Mouse (Mus musculus): ENCODE data around the gene Gm17535.
A peak's percentile ranks its signal among the peaks of the same experiment; 100 is the strongest.
"Not testable (repeated sequence)": the region's sequence is repeated elsewhere in the genome, so short reads cannot be mapped to it uniquely, and the experiment has no call there.

Gene Gm17535

DNA sequence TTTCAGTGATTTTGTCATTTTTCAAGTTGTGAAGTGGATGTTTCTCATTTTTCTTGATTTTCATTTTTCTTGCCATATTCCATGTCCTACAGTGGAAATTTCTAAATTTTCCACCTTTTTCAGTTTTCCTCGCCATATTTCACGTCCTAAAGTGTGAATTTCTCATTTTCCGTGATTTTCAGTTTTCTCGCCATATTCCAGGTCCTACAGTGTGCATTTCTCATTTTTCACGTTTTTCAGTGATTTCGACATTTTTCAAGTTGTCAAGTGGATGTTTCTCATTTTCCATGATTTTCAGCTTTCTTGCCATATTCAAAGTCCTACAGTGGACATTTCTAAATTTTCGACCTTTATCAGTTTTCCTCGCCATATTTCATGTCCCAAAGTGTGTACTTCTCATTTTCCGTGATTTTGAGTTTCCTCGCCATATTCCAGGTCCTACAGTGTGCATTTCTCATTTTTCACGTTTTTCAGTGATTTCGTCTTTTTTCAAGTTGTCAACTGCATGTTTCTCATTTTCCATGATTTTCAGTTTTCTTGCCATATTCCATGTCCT, 9.4 kb upstream of the Gm17535 start, which contains the start of gene Gm10717:
Gm10717 (plus strand) TSS at position 506 of the 556 bp plus-strand sequence.
- peak; percentile 67 for DNase-seq (ENCODE audit: low spot score)

DNA sequence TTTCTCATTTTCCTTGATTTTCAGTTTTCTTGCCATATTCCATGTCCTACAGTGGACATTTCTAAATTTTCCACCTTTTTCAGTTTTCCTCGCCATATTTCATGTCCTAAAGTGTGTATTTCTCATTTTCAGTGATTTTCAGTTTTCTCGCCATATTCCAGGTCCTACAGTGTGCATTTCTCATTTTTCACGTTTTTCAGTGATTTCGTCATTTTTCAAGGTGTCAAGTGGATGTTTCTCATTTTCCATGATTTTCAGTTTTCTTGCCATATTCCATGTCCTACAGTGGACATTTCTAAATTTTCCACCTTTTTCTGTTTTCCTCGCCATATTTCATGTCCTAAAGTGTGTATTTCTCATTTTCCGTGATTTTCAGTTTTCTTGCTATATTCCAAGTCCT, 8.7 kb upstream of the Gm17535 start:
- DNase-seq (ENCODE audit: low spot score): peak; percentile 76

DNA sequence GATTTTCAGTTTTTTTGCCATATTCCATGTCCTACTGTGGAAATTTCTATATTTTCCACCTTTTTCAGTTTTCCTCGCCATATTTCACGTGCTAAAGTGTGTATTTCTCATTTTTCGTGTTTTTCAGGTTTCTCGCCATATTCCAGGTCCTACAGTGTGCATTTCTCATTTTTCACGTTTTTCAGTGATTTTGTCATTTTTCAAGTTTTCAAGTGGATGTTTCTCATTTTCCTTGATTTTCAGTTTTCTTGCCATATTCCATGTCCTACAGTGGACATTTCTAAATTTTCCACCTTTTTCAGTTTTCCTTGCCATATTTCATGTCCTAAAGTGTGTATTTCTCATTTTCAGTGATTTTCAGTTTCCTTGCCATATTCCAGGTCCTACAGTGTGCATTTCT, 8.3 kb upstream of the Gm17535 start:
- not testable (repeated sequence) for DNase-seq (ENCODE audit: low spot score)

- DNase-seq (ENCODE audit: low spot score): not testable (repeated sequence)
Measured at GRCm38 (mm10) chr9:3026741-3027140, 7.7 kb upstream of the Gm17535 start.

- DNase-seq (ENCODE audit: low spot score): not testable (repeated sequence)
Measured at GRCm38 (mm10) chr9:3027200-3027599, 7.2 kb upstream of the Gm17535 start.

- DNase-seq (ENCODE audit: low spot score): peak; percentile 25
Measured at GRCm38 (mm10) chr9:3029276-3030000, 5.0 kb upstream of the Gm17535 start.

DNA sequence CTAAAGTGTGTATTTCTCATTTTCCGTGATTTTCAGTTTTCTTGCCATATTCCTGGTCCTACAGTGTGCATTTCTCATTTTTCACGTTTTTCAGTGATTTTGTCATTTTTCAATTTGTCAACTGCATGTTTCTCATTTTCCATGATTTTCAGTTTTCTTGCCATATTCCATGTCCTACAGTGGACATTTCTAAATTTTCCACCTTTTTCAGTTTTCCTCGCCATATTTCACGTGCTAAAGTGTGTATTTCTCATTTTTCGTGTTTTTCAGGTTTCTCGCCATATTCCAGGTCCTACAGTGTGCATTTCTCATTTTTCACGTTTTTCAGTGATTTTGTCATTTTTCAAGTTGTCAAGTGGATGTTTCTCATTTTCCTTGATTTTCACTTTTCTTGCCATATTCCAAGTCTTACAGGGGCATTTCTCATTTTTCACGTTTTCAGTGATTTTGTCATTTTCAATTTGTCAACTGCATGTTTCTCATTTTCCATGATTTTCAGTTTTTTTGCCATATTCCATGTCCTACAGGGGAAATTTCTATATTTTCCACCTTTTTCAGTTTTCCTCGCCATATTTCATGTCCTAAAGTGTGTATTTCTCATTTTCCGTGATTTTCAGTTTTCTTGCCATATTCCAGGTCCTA, 3.6 kb upstream of the Gm17535 start:
- not testable (repeated sequence) for DNase-seq (ENCODE audit: low spot score)

DNA sequence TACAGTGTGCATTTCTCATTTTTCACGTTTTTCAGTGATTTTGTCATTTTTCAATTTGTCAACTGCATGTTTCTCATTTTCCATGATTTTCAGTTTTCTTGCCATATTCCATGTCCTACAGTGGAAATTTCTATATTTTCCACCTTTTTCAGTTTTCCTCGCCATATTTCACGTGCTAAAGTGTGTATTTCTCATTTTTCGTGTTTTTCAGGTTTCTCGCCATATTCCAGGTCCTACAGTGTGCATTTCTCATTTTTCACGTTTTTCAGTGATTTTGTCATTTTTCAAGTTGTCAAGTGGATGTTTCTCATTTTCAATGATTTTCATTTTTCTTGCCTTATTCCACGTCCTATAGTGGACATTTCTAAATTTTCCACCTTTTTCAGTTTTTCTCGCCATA, 2.2 kb downstream of the Gm17535 start, which contains the start of gene Gm10715:
Gm10715 (plus strand) TSS at position 301 of the 400 bp plus-strand sequence.
- DNase-seq (ENCODE audit: low spot score): not testable (repeated sequence)

- DNase-seq (ENCODE audit: low spot score): not testable (repeated sequence)
Measured at GRCm38 (mm10) chr9:3038161-3038560, 3.8 kb downstream of the Gm17535 start.
